Mouse (Mus musculus) hindbrain, embryonic 16.5 days (tissue): ENCODE data around the gene Gm49352. TPM values are rescaled to one million over a fixed set of nuclear protein-coding genes. Genes with fewer than 3 reads are reported as not detected.
"Not testable (repeated sequence)": the region's sequence is repeated elsewhere in the genome, so short reads cannot be mapped to it uniquely, and the experiment has no call there.

ENCODE experiments used
- ATAC-seq: fragments of 200-750 bp; cut with Nextera tagmentation; 2 replicates; pipeline ENCODE4 v1.8.0; 2017; ENCODE audit warnings: moderate TSS enrichment, moderate library complexity
- H3K27ac ChIP-seq: fragments of 300-500 bp; sonication (generic); 2 replicates; pipeline ENCODE4 v1.5.1; 2014; ENCODE audit warnings: low read depth, mild to moderate bottlenecking, control low read depth, low read length, moderate library complexity
- H3K27me3 ChIP-seq: fragments of 300-500 bp; sonication (generic); replicated peaks from 2 replicates; pipeline ENCODE4 v1.6.1; 2014; ENCODE audit warnings: low read length; ENCODE audit not compliant: control insufficient read depth, insufficient read depth
- H3K36me3 ChIP-seq: fragments of 300-500 bp; sonication (generic); 2 replicates; pipeline ENCODE4 v1.6.1; 2014; ENCODE audit warnings: mild to moderate bottlenecking, low read length, moderate library complexity, mixed read lengths; ENCODE audit not compliant: control insufficient read depth, insufficient read depth
- H3K4me1 ChIP-seq: fragments of 300-500 bp; sonication (generic); 2 replicates; pipeline ENCODE4 v1.6.1; 2014; ENCODE audit warnings: low read depth, low read length; ENCODE audit not compliant: control insufficient read depth, insufficient read depth
- H3K4me2 ChIP-seq: fragments of 300-500 bp; sonication (generic); 2 replicates; pipeline ENCODE4 v1.6.1; 2014; ENCODE audit warnings: mild to moderate bottlenecking, low read length, control low read depth, moderate library complexity
- H3K4me3 ChIP-seq: fragments of 300-500 bp; sonication (generic); 2 replicates; pipeline ENCODE4 v1.5.1; 2014; ENCODE audit warnings: mild to moderate bottlenecking, low read length, control low read depth, moderate library complexity
- H3K9ac ChIP-seq: fragments of 300-500 bp; sonication (generic); 2 replicates; pipeline ENCODE4 v1.6.1; 2014; ENCODE audit warnings: low read depth, mild to moderate bottlenecking, control low read depth, low read length, moderate library complexity
- H3K9me3 ChIP-seq: fragments of 300-500 bp; sonication (generic); 2 replicates; pipeline ENCODE4 v1.6.1; 2014; ENCODE audit warnings: mild to moderate bottlenecking, low read length, moderate library complexity; ENCODE audit not compliant: control insufficient read depth
- WGBS: fragments of 180-500 bp; shearing (Covaris S2); extraction: QIAGEN DNeasy Blood & Tissue Kit; methylation state at CpG from one replicate; pipeline ENCODE4 v1.1.7; 2014; 5-methylcytosine and 5-hydroxymethylcytosine counted together
- polyA plus RNA-seq: library from polyadenylated mRNA; unstranded; fragments of >200 nt; fragmentation: Nextera tagmentation; extraction: Ambion mirVana; gene quantifications from 2 replicates; pipeline ENCODE4 v1.2.1, GENCODE M21; 2015

Gm49352 gene
- not detected in 2 replicates for polyA plus RNA-seq

DNA sequence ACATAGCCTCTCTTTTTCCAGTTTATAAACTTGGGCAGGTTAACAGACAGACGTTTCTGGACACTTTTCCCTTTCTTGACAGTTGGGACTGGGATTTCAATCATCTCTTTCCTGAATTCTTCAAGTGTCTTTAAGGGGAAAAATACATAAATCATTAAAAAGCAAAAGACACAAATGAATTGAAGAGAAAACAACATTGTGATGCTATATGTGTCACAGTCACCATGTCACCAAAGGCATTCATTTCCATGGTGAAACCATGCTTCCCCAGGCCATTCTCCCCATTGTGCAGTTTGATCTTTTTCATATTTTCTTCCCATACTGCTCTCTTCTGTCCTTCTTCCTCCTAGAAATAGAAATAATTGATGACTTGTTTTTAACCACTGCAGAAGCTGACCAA lies at the start of gene Gm49352:
Gm49352 (minus strand) TSS at position 101 of the 400 bp plus-strand sequence.
- not testable (repeated sequence) for H3K36me3 ChIP-seq, H3K4me3 ChIP-seq, H3K9ac ChIP-seq, H3K4me2 ChIP-seq, ATAC-seq, H3K27ac ChIP-seq, H3K4me1 ChIP-seq, H3K27me3 ChIP-seq
- H3K9me3 ChIP-seq = peaks cover 19% of the 10 kb centered on the region
- 32% methylated on average over 1 of the region's 1 CpGs for WGBS

DNA sequence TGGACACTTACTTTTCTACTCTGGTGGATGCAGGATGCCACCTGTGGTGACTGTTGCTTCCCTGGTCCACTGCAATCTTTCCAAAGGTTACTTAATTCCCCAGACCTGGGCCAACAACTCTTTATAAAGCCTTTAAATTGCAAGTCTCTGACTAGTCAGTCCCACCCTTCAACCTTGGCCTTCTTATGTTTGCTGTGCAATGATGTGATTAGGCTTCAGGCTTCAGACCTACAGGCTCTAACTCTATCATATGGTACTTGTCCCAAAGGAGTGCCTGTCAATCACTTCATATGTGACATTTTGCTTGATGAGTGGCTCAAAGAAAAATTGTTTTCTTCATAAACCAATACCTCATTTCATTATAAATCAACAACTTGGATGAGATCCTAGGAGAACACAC lies 2.1 kb upstream of the Gm49352 start, which contains the start of gene Cts3:
Cts3 (minus strand) TSS at position 101 of the 400 bp plus-strand sequence.
- Histone ChIP-seq H3K9me3 (peaks cover 25% of the 10 kb centered on the region), H3K4me1 (no peaks in the 10 kb centered on the region), H3K9ac (no peak within 1 kb of the TSS), H3K36me3 (no peaks in the 10 kb centered on the region), H3K27ac (no peak within 1 kb of the TSS), H3K27me3 (no peaks in the 10 kb centered on the region), H3K4me2 (no peak within 1 kb of the TSS), H3K4me3 (no peak within 1 kb of the TSS)
- no peak for ATAC-seq

DNA sequence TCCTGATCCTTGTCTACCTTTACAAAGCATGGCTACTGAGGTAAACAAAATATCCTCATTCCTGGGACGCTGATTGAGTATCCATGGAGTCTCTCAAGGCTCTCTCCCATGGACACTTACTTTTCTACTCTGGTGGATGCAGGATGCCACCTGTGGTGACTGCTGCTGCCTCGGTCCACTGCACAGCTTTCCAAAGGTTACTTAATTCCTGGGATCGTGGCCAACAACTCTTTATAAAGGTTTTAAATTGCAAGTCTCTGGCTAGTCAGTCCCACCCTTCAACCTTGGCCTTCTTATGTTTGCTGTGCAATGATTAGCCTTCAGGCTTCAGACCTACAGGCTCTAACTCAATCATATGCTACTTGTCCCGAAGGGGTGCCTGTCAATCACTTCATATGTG lies 26.3 kb downstream of the Gm49352 start, which contains the start of gene Ctsm:
Ctsm (minus strand) TSS at position 209 of the 400 bp plus-strand sequence.
- WGBS = 72% methylated on average over 4 of the region's 4 CpGs
- Histone ChIP-seq H3K27ac (no peak within 1 kb of the TSS), H3K4me1 (no peaks in the 10 kb centered on the region), H3K9me3 (peaks cover 20% of the 10 kb centered on the region), H3K36me3 (no peaks in the 10 kb centered on the region), H3K4me3 (no peak within 1 kb of the TSS), H3K9ac (no peak within 1 kb of the TSS), H3K27me3 (no peaks in the 10 kb centered on the region), H3K4me2 (no peak within 1 kb of the TSS)
- ATAC-seq = no peak

Other genes with a start within 250 kb of the Gm49352 start
- gene Cts7, start 210.0 kb downstream of the Gm49352 start, polyA plus RNA-seq = not detected in 2 replicates
- gene Ctsm, start 26.3 kb downstream of the Gm49352 start, polyA plus RNA-seq = not detected in 2 replicates
- not detected in 2 replicates for gene Cts3, start 2.0 kb upstream of the Gm49352 start, polyA plus RNA-seq